Mouse (Mus musculus) MEL (cell line): ENCODE measurements around the gene Cd86.

ENCODE experiments used
- BHLHE40 ChIP-seq: IDR thresholded peaks from 2 replicates; pipeline ENCODE4 v1.6.1; 2012; ENCODE audit warnings: low read depth, mild to moderate bottlenecking, inconsistent platforms, low read length, improper control_type of control experiment, borderline replicate concordance
- CTCF ChIP-seq, 3 experiments: IDR thresholded peaks in 2 of 3; conservative IDR thresholded peaks in 1 of 3; 2 replicates each; pipeline ENCODE4 v1.5.1; 2011 to 2012; ENCODE audit warnings: low read length in 3 of 3, low read depth in 2 of 3, mild to moderate bottlenecking in 2 of 3, improper control_type of control experiment in 1 of 3, inconsistent platforms in 1 of 3, mixed read lengths in 1 of 3, moderate library complexity in 1 of 3; ENCODE audit not compliant: control insufficient read depth in 1 of 3, insufficient read depth in 1 of 3, poor library complexity in 1 of 3, severe bottlenecking in 1 of 3
- EP300 ChIP-seq, 2 experiments: IDR thresholded peaks; 2 replicates each; pipeline ENCODE4 v1.6.1; 2011; ENCODE audit warnings: improper control_type of control experiment in 2 of 2, low read length in 2 of 2, low read depth in 1 of 2, mild to moderate bottlenecking in 1 of 2
- GABPA ChIP-seq: IDR thresholded peaks from 2 replicates; pipeline ENCODE4 v1.6.1; 2012; ENCODE audit warnings: low read depth, mild to moderate bottlenecking, inconsistent platforms, low read length, improper control_type of control experiment, moderate library complexity
- GATA1 ChIP-seq: IDR thresholded peaks from 2 replicates; pipeline ENCODE4 v1.6.1; 2011; ENCODE audit warnings: low read depth, low read length, improper control_type of control experiment
- JUND ChIP-seq: IDR thresholded peaks from 2 replicates; pipeline ENCODE4 v1.6.1; 2011; ENCODE audit warnings: low read depth, mild to moderate bottlenecking, improper control_type of control experiment, low read length
- MXI1 ChIP-seq: IDR thresholded peaks from 2 replicates; pipeline ENCODE4 v1.6.1; 2011; ENCODE audit warnings: mild to moderate bottlenecking, low read depth, low read length, improper control_type of control experiment
- POLR2A ChIP-seq, 2 experiments: IDR thresholded peaks; 2 replicates each; pipeline ENCODE4 v1.6.1; 2011 to 2012; ENCODE audit warnings: low read length in 2 of 2, mild to moderate bottlenecking in 2 of 2, control low read depth in 1 of 2, improper control_type of control experiment in 1 of 2, low read depth in 1 of 2, moderate library complexity in 1 of 2; ENCODE audit not compliant: control insufficient read depth in 1 of 2, insufficient read depth in 1 of 2, poor library complexity in 1 of 2
- RAD21 ChIP-seq: IDR thresholded peaks from 2 replicates; pipeline ENCODE4 v1.6.1; 2011; ENCODE audit warnings: mild to moderate bottlenecking, low read depth, low read length, improper control_type of control experiment
- RCOR1 ChIP-seq: IDR thresholded peaks from 2 replicates; pipeline ENCODE4 v1.6.1; 2012; ENCODE audit warnings: low read depth, mild to moderate bottlenecking, inconsistent platforms, low read length, improper control_type of control experiment
- SIN3A ChIP-seq: IDR thresholded peaks from 2 replicates; pipeline ENCODE4 v1.6.1; 2012; ENCODE audit warnings: low read length, improper control_type of control experiment, inconsistent platforms
- USF1 ChIP-seq: IDR thresholded peaks from 2 replicates; pipeline ENCODE4 v1.6.1; 2014; ENCODE audit warnings: low read depth, mild to moderate bottlenecking, inconsistent platforms, low read length, improper control_type of control experiment, moderate library complexity
- ZNF384 ChIP-seq: IDR thresholded peaks from 2 replicates; pipeline ENCODE4 v1.6.1; 2012; ENCODE audit warnings: low read depth, mild to moderate bottlenecking, inconsistent platforms, low read length, improper control_type of control experiment

DNA sequence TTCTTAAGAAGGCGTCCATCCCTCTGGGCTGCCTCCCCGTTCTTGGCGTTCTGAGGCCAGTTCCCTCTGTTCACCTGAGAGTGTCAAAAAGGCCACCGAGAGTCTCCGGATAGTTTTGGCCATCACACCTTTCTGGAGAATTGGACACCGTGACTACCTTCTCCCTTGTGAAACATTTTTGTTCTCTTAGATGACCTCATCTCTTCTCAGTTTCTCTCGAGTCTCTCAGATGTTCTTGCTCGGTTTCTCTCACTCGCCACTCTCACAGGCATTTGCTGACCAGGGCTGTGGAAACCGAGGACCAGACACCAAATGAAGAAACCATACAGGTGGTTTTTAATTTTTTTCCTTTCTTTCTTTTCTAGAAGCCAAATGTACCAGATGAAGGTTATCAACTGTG lies 4.6 kb downstream of the Cd86 start:
- TF ChIP-seq RAD21: no peak
- TF ChIP-seq RCOR1: no peak
- no peak for TF ChIP-seq CTCF (IDR thresholded peaks at IDR 0.05 in 2 of 3, conservative IDR thresholded peaks at IDR 0.05 in 1 of 3; ENCODE audit: control insufficient read depth in 1 of 3, insufficient read depth in 1 of 3, low read depth in 2 of 3, low read length in 3 of 3, poor library complexity in 1 of 3, severe bottlenecking in 1 of 3)
- no peak for TF ChIP-seq ZNF384
- no peak for TF ChIP-seq GABPA
- no peak for TF ChIP-seq SIN3A
- no peak for TF ChIP-seq POLR2A (IDR thresholded peaks at IDR 0.05; ENCODE audit: control insufficient read depth in 1 of 2, insufficient read depth in 1 of 2, low read depth in 1 of 2, low read length in 2 of 2, poor library complexity in 1 of 2)
- no peak for TF ChIP-seq JUND
- no peak for TF ChIP-seq GATA1
- no peak for TF ChIP-seq USF1
- no peak for TF ChIP-seq MXI1
- TF ChIP-seq EP300 (IDR thresholded peaks at IDR 0.05; ENCODE audit: low read depth in 1 of 2, low read length in 2 of 2): no peak
- TF ChIP-seq BHLHE40: no peak
